Comparison of ENCODE assay signal across 14 mouse cellular contexts in the genomic region with DNA sequence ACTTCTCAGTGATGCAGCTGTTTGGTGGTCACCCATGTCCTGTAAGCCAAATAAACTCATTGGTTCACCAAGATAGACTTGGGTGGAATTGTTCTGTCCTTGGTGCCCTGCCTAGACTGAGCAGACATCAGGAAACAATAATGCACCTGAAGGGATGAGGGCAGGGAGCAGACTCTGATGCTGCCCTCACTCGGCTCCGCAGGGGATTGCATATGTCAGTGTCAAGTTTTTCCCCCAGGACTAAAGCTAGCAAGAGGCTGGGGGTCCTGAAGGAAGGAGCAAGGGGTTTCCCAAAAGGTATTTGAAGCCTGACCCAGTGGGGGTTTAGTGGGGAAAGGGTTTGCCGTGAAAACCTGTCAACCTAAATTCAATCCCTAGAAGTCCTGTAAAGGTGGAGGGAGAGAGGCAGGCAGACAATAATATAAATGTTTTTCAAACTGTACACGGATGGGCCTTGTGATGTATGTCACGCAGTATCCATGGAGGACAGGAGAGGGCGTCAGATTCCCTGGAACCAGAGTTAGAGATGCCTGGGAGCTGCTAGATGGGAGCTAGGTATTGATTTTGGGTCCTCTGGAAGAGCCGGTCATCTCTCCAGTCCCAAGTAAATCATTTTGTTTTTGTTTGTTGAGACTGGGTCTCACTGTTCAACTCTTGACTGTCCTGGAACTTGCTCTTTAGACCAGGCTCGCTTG. TPM values are rescaled to one million over a fixed set of nuclear protein-coding genes. Genes with fewer than 3 reads are reported as not detected.
A peak's percentile ranks its signal among the peaks of the same experiment; 100 is the strongest.
DNase-seq lines count a peak whose midpoint lies in the region; ATAC-seq and TF ChIP-seq lines count a peak whose summit lies in the region.
"Had no signal": no experiment of that assay in that cellular context is flagged by ENCODE, and none has a peak within 500 bp of the region (broad histone marks: within the 10 kb centered on the region; RNA-seq: fewer than 3 reads in every experiment).

No protein-coding gene starts in this region.

- 44% methylated on average over 8 of the region's 8 CpGs for WGBS in stomach, postnatal 0 days

- no peaks in the 10 kb centered on the region for H3K4me1 ChIP-seq in stomach, postnatal 0 days (replicated peaks; ENCODE audit: control insufficient read depth, insufficient read depth)
- H3K4me1 ChIP-seq: midbrain, embryonic 15.5 days; neural tube, embryonic 15.5 days had no signal

- no peak for ATAC-seq in stomach, postnatal 0 days (ENCODE audit: low FRiP score, low TSS enrichment)
- ATAC-seq: midbrain, embryonic 15.5 days had no signal

- peak; percentile 40 for DNase-seq in kidney, adult 9 months
- DNase-seq in kidney, adult 18-20 months = no peak
- DNase-seq in retina, embryonic 14.5 days (ENCODE audit: low spot score) = peak; percentile 32
- DNase-seq in retina, postnatal 1 day = no peak
- peak; percentile 73 for DNase-seq in ZHBTc4 (ENCODE audit: low read depth, low spot score)
- no peak for DNase-seq in stomach, postnatal 0 days (ENCODE audit: low spot score)
- no peak for DNase-seq in heart, adult 11 months
- no peak for DNase-seq in yolk sac, embryonic 10.5 days (ENCODE audit: low spot score)
- DNase-seq: adrenal gland, postnatal 25 days; lung, postnatal 4 days; thymus, adult 2 months had no signal

- no peaks in the 10 kb centered on the region for H3K27me3 ChIP-seq in stomach, postnatal 0 days (ENCODE audit: control insufficient read depth, insufficient read depth, low read length)
- H3K27me3 ChIP-seq: midbrain, embryonic 15.5 days; neural tube, embryonic 15.5 days had no signal

- no peak overlapping the region for H3K4me2 ChIP-seq in stomach, postnatal 0 days (replicated peaks; ENCODE audit: low read depth)
- H3K4me2 ChIP-seq: midbrain, embryonic 15.5 days; neural tube, embryonic 15.5 days had no signal

- TF ChIP-seq CTCF in stomach, postnatal 0 days (IDR thresholded peaks at IDR 0.05; ENCODE audit: low read depth) = peak; percentile 30

- TF ChIP-seq EP300 in stomach, postnatal 0 days (optimal IDR thresholded peaks at IDR 0.05) = no peak

- H3K4me3 ChIP-seq in stomach, postnatal 0 days (ENCODE audit: low read depth, low read length) = no peak overlapping the region
- H3K4me3 ChIP-seq: limb, embryonic 10.5 days; midbrain, embryonic 15.5 days; neural tube, embryonic 15.5 days had no signal

- no peaks in the 10 kb centered on the region for H3K9me3 ChIP-seq in stomach, postnatal 0 days (ENCODE audit: control insufficient read depth, low read length)
- H3K9me3 ChIP-seq: limb, embryonic 10.5 days; midbrain, embryonic 15.5 days; neural tube, embryonic 15.5 days had no signal

- H3K9ac ChIP-seq in stomach, postnatal 0 days (ENCODE audit: low read length) = no peak overlapping the region
- H3K9ac ChIP-seq: midbrain, embryonic 15.5 days; neural tube, embryonic 15.5 days had no signal

- peaks cover 7% of the 10 kb centered on the region; the same call in 1 of the 2 replicates for H3K36me3 ChIP-seq in stomach, postnatal 0 days (ENCODE audit: control insufficient read depth, insufficient read depth, low read length)

- no peak overlapping the region for H3K27ac ChIP-seq in stomach, postnatal 0 days (replicated peaks)
- H3K27ac ChIP-seq: limb, embryonic 10.5 days; midbrain, embryonic 15.5 days; neural tube, embryonic 15.5 days had no signal

RNA-seq across cellular contexts. Expression of gene Rab42, which starts 7.3 kb away (rescaled TPM):
- 2.3 and 2.6 TPM in 2 replicates for polyA plus RNA-seq in stomach, postnatal 0 days (2015; fragmentation: Nextera tagmentation; extraction: Ambion mirVana)

RNA-seq across cellular contexts. Expression of gene Taf12, which starts 21.7 kb away (rescaled TPM):
- 23.9 and 24.0 TPM in 2 replicates for polyA plus RNA-seq in stomach, postnatal 0 days (2015; fragmentation: Nextera tagmentation; extraction: Ambion mirVana)

RNA-seq across cellular contexts. Expression of gene Trnau1ap, which starts 33.5 kb away (rescaled TPM):
- polyA plus RNA-seq in stomach, postnatal 0 days (2015; fragmentation: Nextera tagmentation; extraction: Ambion mirVana) = 45.5 and 45.7 TPM in 2 replicates

RNA-seq across cellular contexts. Expression of gene Gmeb1, which starts 34.4 kb away (rescaled TPM):
- 11.2 and 11.4 TPM in 2 replicates for polyA plus RNA-seq in stomach, postnatal 0 days (2015; fragmentation: Nextera tagmentation; extraction: Ambion mirVana)

RNA-seq across cellular contexts. Expression of gene Rcc1, which starts 57.6 kb away (rescaled TPM):
- polyA plus RNA-seq in stomach, postnatal 0 days (2015; fragmentation: Nextera tagmentation; extraction: Ambion mirVana) = 23.4 and 25.2 TPM in 2 replicates

Comparison
In these comparisons a context has a peak if more than half of its experiments do, and no peak if none do; other contexts are left out.
1. DNase-seq: peak in kidney, adult 9 months (single experiment), retina, embryonic 14.5 days (single experiment) and ZHBTc4 (single experiment); none in kidney, adult 18-20 months (single experiment), retina, postnatal 1 day (single experiment), stomach, postnatal 0 days (single experiment), heart, adult 11 months (single experiment) and yolk sac, embryonic 10.5 days (single experiment).